Mouse (Mus musculus): ENCODE measurements around the gene Cmip. TPM values are rescaled to one million over a fixed set of nuclear protein-coding genes. Genes with fewer than 3 reads are reported as not detected.

Gene Cmip
- polyA plus RNA-seq, 1 experiment from 2014 or later: 20.8 TPM

DNA sequence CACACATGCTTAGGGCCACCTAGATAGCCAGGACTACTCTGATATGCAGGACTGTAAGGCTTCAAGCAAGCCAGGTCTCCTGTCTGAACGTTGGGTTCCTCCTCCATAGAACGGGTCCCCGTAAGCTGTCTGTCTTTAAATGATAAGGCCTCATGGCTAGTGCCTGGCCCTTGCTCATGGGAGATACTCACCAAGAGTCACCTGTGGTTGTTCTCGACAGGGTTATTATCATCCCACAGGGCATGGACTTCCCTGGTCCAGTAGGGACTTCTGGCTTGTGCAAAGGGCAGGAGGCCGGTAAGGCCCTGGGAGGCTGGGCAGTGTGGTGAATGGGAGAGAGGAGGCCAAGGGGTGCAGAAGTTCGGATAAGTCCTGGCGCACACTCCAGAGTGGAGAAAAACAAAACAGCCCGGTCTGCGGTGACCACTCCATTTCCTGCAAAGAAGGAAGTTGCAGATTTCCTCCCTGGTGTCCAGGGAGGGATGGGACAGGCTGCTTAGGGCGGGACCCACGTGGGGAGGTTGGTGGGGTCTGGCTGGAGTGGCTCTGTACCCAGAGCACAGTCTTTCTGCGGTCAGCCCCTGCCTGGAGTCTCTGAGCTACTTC, 41.2 kb downstream of the Cmip start:
- H3K27me3 ChIP-seq: no peaks in the 10 kb centered on the region
- H3K4me2 ChIP-seq: no peak overlapping the region
- H3K4me3 ChIP-seq (replicated peaks): no peak overlapping the region
- H3K36me3 ChIP-seq: no peaks in the 10 kb centered on the region
- no peak for ATAC-seq (ENCODE audit: insufficient number of reproducible peaks, insufficient read depth, low FRiP score, low TSS enrichment, low read depth)
- WGBS: 75% methylated on average over 12 of the region's 12 CpGs
- H3K9me3 ChIP-seq: no peaks in the 10 kb centered on the region
- H3K9ac ChIP-seq (replicated peaks): no peak overlapping the region
- H3K27ac ChIP-seq: no peak overlapping the region; the same call in 1 of the 2 replicates
- H3K4me1 ChIP-seq (replicated peaks): peaks cover 62% of the 10 kb centered on the region

DNA sequence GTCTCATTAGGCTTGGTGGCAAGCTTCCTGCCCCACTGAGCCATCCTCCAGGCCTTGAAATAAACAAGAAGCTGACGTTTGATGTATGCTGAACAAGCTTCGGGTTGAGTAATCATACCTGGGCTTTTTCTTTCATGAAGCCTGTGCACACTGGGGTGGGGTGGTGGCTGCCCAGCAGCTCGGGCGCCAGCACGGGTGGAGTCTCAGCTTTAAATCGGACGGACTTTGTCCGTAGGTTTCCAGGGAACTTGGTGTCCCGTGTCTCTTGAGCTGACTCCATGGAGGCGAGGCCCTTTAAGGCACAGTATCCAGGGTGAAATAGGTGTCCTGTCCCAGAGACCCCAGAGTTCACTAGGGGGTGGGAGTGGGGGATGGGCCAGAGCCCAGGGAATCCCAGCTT, 42.3 kb downstream of the Cmip start:
- no peak overlapping the region for H3K4me3 ChIP-seq (replicated peaks)
- no peaks in the 10 kb centered on the region for H3K36me3 ChIP-seq
- ATAC-seq (ENCODE audit: insufficient number of reproducible peaks, insufficient read depth, low FRiP score, low TSS enrichment, low read depth): no peak
- peak overlapping the region; percentile 42; the same call in 1 of the 2 replicates for H3K27ac ChIP-seq
- no peak overlapping the region for H3K9ac ChIP-seq (replicated peaks)
- peaks cover 62% of the 10 kb centered on the region for H3K4me1 ChIP-seq (replicated peaks)
- no peaks in the 10 kb centered on the region for H3K9me3 ChIP-seq
- WGBS: 70% methylated on average over 10 of the region's 10 CpGs
- H3K4me2 ChIP-seq: no peak overlapping the region
- H3K27me3 ChIP-seq: no peaks in the 10 kb centered on the region

DNA sequence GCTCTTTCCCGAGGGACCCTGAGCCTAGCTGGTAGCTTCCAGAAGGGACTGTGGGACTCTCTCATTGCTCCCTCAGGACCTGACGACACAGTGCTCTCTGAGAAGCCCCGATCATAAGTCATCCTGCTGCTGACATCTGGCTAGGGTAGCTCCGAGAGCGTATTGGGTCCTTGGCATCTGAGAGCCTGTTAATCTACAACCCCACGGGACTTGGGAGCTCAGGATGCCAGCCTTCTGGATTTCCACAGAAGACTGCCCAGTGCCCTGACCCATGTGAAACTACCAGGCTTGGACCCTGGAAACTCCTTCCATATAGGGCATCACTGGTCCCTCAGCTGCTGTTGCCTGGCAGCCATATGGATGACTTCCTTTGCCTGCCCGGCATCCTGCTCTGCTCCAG, 43.3 kb downstream of the Cmip start:
- no peak overlapping the region for H3K4me2 ChIP-seq
- 52% methylated on average over 7 of the region's 7 CpGs for WGBS
- H3K4me3 ChIP-seq (replicated peaks): no peak overlapping the region
- H3K27me3 ChIP-seq: no peaks in the 10 kb centered on the region
- peaks cover 61% of the 10 kb centered on the region for H3K4me1 ChIP-seq (replicated peaks)
- no peak for ATAC-seq (ENCODE audit: insufficient number of reproducible peaks, insufficient read depth, low FRiP score, low TSS enrichment, low read depth)
- no peak overlapping the region for H3K9ac ChIP-seq (replicated peaks)
- H3K36me3 ChIP-seq: no peaks in the 10 kb centered on the region
- H3K9me3 ChIP-seq: no peaks in the 10 kb centered on the region
- H3K27ac ChIP-seq: no peak overlapping the region

DNA sequence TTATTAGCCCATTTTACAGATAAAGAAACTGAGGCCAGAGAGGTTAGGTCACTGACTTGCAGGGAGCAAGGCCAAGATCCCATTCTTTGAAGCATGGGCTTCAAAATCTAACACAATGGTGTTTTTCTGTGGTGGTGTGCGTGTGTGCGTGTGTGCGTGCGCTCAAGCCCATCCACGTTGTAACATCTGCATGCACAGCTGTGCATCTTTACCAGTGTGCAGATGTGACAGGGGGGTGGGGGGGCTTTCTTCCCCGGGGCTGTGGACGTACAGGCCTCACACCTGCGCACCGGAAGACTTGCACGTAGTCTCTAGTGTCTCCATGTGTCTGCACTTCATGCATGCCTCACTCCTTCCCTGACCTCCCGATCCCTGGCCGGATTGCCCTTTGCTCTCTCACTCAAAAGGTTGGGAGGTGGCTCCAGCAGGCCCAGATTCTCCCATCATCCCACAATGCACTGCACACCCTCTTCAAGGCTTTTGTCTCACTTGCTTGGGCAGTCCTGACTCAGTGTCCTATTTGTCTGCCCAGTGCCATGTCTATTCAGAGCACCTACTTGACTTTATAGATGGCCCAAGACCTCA, 44.7 kb downstream of the Cmip start:
- Histone ChIP-seq H3K4me2 (no peak overlapping the region), H3K27ac (peak overlapping the region; percentile 41; the same call in 1 of the 2 replicates), H3K27me3 (no peaks in the 10 kb centered on the region), H3K9ac (replicated peaks) (no peak overlapping the region), H3K36me3 (no peaks in the 10 kb centered on the region), H3K4me3 (replicated peaks) (no peak overlapping the region), H3K4me1 (replicated peaks) (peaks cover 61% of the 10 kb centered on the region), H3K9me3 (no peaks in the 10 kb centered on the region)
- 77% methylated on average over 12 of the region's 12 CpGs for WGBS
- ATAC-seq (ENCODE audit: insufficient number of reproducible peaks, insufficient read depth, low FRiP score, low TSS enrichment, low read depth): 0 out of 2 replicates have a peak, but pooled peaks have one; percentile 12

DNA sequence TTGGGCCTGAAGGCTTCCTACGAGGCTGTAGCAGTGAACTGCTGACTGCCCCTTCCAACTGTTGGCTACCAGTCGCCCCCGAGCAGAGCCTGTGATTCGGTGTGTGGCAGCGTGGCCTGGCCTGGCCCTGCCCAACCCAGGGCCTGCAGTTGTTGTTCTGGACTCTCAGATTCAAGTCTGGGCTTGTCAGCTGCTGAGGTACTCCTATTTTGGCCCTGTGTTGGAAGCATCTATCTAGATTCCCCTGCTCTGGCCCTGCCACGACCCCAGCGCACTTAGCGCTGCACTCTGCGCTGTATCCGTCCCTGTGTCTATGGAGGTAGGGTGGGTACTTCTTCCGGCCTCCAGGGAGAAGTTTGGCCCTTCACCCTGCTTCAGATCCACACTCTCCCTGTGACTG, 45.2 kb downstream of the Cmip start:
- Histone ChIP-seq H3K4me2 (no peak overlapping the region), H3K27ac (peak overlapping the region; percentile 41; the same call in 1 of the 2 replicates), H3K4me1 (replicated peaks) (peaks cover 64% of the 10 kb centered on the region), H3K4me3 (replicated peaks) (no peak overlapping the region), H3K9me3 (no peaks in the 10 kb centered on the region), H3K36me3 (no peaks in the 10 kb centered on the region), H3K9ac (replicated peaks) (no peak overlapping the region), H3K27me3 (no peaks in the 10 kb centered on the region)
- ATAC-seq (ENCODE audit: insufficient number of reproducible peaks, insufficient read depth, low FRiP score, low TSS enrichment, low read depth): 0 out of 2 replicates have a peak, but pooled peaks have one; percentile 15
- WGBS: 58% methylated on average over 11 of the region's 11 CpGs

DNA sequence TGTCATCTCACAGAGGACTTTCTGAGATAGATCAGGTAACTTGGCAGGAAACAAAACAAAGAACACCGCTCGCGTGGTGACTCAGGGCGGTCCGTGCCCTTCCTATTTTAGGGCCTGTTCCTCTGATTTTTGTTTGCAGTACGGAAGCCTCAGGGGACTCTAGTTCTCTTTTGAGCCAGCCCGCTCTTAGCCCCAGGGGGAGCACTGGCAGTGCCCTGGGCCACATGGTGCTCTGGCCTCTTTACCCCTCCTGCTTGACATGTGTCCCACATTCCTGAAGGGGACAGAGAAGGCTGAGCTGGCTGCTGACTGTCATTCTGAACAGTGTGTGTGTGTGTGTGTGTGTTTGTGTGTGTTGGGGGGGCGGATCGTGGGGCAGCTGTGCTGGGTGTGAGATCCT, 46.8 kb downstream of the Cmip start:
- Histone ChIP-seq H3K4me2 (no peak overlapping the region), H3K27ac (0 out of 2 replicates have a peak overlapping the region, but pooled peaks have one; percentile 17), H3K27me3 (no peaks in the 10 kb centered on the region), H3K4me3 (replicated peaks) (no peak overlapping the region), H3K9ac (replicated peaks) (no peak overlapping the region), H3K9me3 (no peaks in the 10 kb centered on the region), H3K36me3 (no peaks in the 10 kb centered on the region), H3K4me1 (replicated peaks) (peaks cover 69% of the 10 kb centered on the region)
- WGBS: 52% methylated on average over 9 of the region's 9 CpGs
- ATAC-seq (ENCODE audit: insufficient number of reproducible peaks, insufficient read depth, low FRiP score, low TSS enrichment, low read depth): no peak

DNA sequence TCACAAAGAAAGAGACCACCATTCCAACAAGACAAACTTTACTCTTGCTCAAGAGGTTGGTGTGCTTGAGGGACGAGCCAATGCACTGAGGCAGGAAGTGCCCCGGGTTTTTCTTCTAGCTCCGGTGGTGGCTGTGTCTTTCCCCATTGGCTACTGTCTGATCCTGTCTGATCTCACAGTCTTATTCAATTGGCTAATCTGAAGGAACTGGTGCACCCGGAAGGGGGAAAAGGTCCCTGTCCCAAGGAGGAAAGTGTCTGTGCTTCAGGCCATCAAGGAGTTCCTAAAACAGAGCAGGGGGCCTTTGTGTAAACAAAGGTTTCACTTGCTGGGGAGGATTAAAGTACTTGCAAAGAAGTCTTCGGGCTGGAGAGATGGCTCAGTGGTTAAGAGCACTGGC, 48.5 kb downstream of the Cmip start:
- Histone ChIP-seq H3K27me3 (no peaks in the 10 kb centered on the region), H3K9me3 (no peaks in the 10 kb centered on the region), H3K36me3 (no peaks in the 10 kb centered on the region), H3K4me3 (replicated peaks) (no peak overlapping the region), H3K9ac (replicated peaks) (no peak overlapping the region), H3K4me2 (no peak overlapping the region), H3K4me1 (replicated peaks) (peaks cover 52% of the 10 kb centered on the region), H3K27ac (no peak overlapping the region)
- ATAC-seq (ENCODE audit: insufficient number of reproducible peaks, insufficient read depth, low FRiP score, low TSS enrichment, low read depth): no peak
- 53% methylated on average over 5 of the region's 5 CpGs for WGBS

DNA sequence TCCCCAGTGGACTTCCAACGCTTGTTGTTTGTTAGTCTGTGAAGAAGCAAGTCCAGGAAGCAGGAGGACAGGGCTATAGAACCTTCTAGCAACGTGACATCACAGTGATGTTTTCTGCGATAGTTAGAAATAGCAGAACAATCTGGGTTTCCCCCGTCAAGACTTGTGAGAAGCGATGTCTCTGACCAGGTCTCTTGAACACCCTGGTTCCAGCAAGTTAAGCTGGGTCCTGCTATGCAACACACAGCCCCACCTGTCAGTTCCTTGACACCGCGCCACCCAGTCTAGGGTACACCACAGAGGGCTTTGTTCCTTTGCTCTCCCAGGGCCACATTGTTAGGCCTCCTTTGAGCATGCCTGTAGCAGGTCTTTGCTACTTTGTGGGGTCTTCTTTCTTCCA, 49.9 kb downstream of the Cmip start:
- H3K9ac ChIP-seq (replicated peaks): no peak overlapping the region
- no peak for ATAC-seq (ENCODE audit: insufficient number of reproducible peaks, insufficient read depth, low FRiP score, low TSS enrichment, low read depth)
- no peak overlapping the region for H3K4me2 ChIP-seq
- H3K4me3 ChIP-seq (replicated peaks): no peak overlapping the region
- peaks cover 45% of the 10 kb centered on the region for H3K4me1 ChIP-seq (replicated peaks)
- no peak overlapping the region for H3K27ac ChIP-seq
- no peaks in the 10 kb centered on the region for H3K27me3 ChIP-seq
- H3K36me3 ChIP-seq: peaks cover 9% of the 10 kb centered on the region; the same call in 1 of the 2 replicates
- 91% methylated on average over 7 of the region's 7 CpGs for WGBS
- no peaks in the 10 kb centered on the region for H3K9me3 ChIP-seq

DNA sequence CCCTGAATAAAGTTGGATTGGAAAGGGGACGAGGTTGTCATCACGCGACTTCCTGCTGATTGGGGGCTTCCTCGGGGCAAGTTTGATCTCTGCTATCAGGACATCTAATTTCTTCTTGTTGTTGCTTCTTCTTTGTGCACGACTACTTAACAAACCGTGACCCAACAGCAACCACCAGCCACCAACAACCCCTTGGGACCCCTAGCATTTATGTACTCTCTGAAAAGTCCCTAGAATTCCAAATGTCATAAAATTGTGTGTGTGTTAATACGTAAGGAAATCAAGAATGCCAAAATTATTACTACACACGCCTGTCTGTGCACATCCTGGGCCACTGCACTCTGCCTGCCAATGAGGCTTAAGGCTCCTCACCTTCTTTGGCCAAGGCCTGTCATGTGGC, 50.4 kb downstream of the Cmip start:
- no peaks in the 10 kb centered on the region for H3K9me3 ChIP-seq
- H3K27ac ChIP-seq: no peak overlapping the region
- no peak overlapping the region for H3K4me3 ChIP-seq (replicated peaks)
- ATAC-seq (ENCODE audit: insufficient number of reproducible peaks, insufficient read depth, low FRiP score, low TSS enrichment, low read depth): no peak
- peaks cover 40% of the 10 kb centered on the region for H3K4me1 ChIP-seq (replicated peaks)
- H3K27me3 ChIP-seq: no peaks in the 10 kb centered on the region
- 83% methylated on average over 8 of the region's 8 CpGs for WGBS
- no peak overlapping the region for H3K9ac ChIP-seq (replicated peaks)
- H3K4me2 ChIP-seq: no peak overlapping the region
- H3K36me3 ChIP-seq: peaks cover 13% of the 10 kb centered on the region; the same call in 1 of the 2 replicates

DNA sequence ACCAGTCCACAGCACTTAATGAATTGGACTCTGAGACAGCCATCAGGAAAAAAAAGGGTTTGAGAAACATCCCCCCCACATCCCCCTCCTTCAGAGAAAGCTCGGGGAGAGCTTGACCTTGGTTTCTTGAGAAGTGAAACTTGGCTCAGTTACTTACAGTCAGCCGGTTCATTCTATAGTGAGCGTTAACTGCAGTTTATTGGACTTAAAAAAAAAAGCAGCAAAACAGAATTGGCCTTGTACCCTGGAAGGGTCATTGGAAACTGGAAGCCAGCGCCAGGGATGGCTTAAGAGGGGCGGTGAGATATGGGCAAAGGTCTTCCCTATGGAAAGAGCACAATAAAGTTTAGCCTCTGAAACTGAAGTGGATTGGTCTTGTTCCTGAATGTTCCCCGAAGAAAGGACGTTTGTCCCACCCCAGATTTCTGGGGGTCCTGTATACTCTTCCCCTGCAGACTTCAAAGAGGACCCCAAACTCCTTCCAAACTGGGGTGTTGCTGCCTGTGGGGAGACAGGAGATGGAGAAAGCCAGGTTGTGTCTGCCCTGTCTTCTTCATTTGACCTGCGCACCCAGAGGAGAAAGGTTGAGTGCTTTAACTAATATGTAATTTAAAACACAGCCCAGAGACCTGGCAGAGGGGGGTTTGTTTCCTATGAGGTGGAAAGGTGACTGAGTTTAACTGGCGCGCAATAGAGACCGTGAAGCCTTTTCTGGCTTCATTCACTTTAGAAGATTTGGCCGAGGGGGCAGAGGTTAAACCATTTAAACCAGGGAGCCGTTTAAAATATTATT, 51.6 kb downstream of the Cmip start:
- Histone ChIP-seq H3K9ac (replicated peaks) (no peak overlapping the region), H3K4me2 (no peak overlapping the region), H3K27ac (no peak overlapping the region), H3K4me3 (replicated peaks) (no peak overlapping the region), H3K36me3 (peaks cover 13% of the 10 kb centered on the region; the same call in 1 of the 2 replicates), H3K27me3 (no peaks in the 10 kb centered on the region), H3K4me1 (replicated peaks) (peaks cover 33% of the 10 kb centered on the region), H3K9me3 (no peaks in the 10 kb centered on the region)
- ATAC-seq (ENCODE audit: insufficient number of reproducible peaks, insufficient read depth, low FRiP score, low TSS enrichment, low read depth): no peak
- 63% methylated on average over 13 of the region's 13 CpGs for WGBS

DNA sequence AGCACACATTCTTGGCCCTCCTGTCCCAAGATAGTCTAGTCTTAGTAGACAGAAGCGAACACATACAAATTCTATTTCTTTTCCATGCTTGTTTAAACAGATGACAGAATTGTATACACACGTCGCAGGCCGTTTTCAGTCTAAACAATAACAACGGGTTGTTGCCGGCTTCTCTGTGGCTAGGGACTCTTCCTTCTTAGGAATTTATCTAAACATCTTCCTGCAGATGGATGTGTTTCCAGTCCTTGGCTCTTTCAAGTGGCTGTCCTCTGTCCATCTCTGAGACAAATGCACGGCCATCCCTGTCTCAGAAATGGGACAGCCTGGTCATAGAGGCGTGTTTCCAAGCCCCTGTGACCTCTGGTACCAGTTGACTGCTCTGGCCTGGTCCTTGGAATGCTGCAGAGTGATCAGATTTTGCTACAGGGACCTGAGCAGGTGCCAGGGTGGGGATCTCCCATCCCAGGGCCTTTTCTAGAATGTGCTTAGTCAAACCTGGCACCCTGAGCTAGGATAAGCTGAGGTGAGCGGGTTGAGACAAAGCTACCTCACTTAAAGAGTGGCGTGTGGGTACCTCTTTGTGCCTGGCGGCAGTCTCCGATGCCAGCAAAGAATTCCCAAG, 52.9 kb downstream of the Cmip start:
- H3K9ac ChIP-seq (replicated peaks): no peak overlapping the region
- H3K4me1 ChIP-seq (replicated peaks): peaks cover 32% of the 10 kb centered on the region
- no peak overlapping the region for H3K4me2 ChIP-seq
- ATAC-seq (ENCODE audit: insufficient number of reproducible peaks, insufficient read depth, low FRiP score, low TSS enrichment, low read depth): no peak
- WGBS: 94% methylated on average over 12 of the region's 12 CpGs
- H3K27me3 ChIP-seq: no peaks in the 10 kb centered on the region
- H3K36me3 ChIP-seq: peaks cover 13% of the 10 kb centered on the region; the same call in 1 of the 2 replicates
- no peak overlapping the region for H3K4me3 ChIP-seq (replicated peaks)
- H3K27ac ChIP-seq: no peak overlapping the region
- no peaks in the 10 kb centered on the region for H3K9me3 ChIP-seq
